Comparison of ENCODE assay signal across 27 mouse cellular contexts in genomic region chr16:89739559-89739958, GRCm38 (mm10).
DNase-seq lines count a peak whose midpoint lies in the region; ATAC-seq lines count a peak whose summit lies in the region.
"Had no signal": no experiment of that assay in that cellular context is flagged by ENCODE, and none has a peak within 500 bp of the region (broad histone marks: within the 10 kb centered on the region; RNA-seq: fewer than 3 reads in every experiment).

No protein-coding gene starts in this region.

- 0 out of 2 replicates have a peak, but pooled peaks cover 5% of the 10 kb centered on the region for H3K9me3 ChIP-seq in midbrain, embryonic 10.5 days (replicated peaks)
- H3K9me3 ChIP-seq in midbrain, embryonic 14.5 days (ENCODE audit: control insufficient read depth, low read length), result no peaks in the 10 kb centered on the region
- H3K9me3 ChIP-seq in midbrain, embryonic 12.5 days, result no peaks in the 10 kb centered on the region
- no peaks in the 10 kb centered on the region for H3K9me3 ChIP-seq in midbrain, embryonic 16.5 days (replicated peaks; ENCODE audit: control insufficient read depth, low read length, poor library complexity, severe bottlenecking)
- H3K9me3 ChIP-seq: embryonic facial prominence, embryonic 12.5 days; embryonic facial prominence, embryonic 15.5 days; forebrain, embryonic 13.5 days; heart, embryonic 12.5 days; heart, embryonic 15.5 days; hindbrain, embryonic 12.5 days had no signal

- no peak overlapping the region for H3K4me2 ChIP-seq in midbrain, embryonic 14.5 days (ENCODE audit: low read length)
- H3K4me2 ChIP-seq in midbrain, embryonic 12.5 days (replicated peaks), result no peak overlapping the region
- no peak overlapping the region for H3K4me2 ChIP-seq in midbrain, embryonic 16.5 days (ENCODE audit: low read length)
- H3K4me2 ChIP-seq: embryonic facial prominence, embryonic 12.5 days; embryonic facial prominence, embryonic 15.5 days; forebrain, embryonic 13.5 days; heart, embryonic 12.5 days; heart, embryonic 15.5 days; hindbrain, embryonic 12.5 days had no signal

- no peaks in the 10 kb centered on the region for H3K36me3 ChIP-seq in midbrain, embryonic 10.5 days
- H3K36me3 ChIP-seq in midbrain, embryonic 14.5 days (ENCODE audit: control insufficient read depth, insufficient read depth, low read length), result no peaks in the 10 kb centered on the region
- no peaks in the 10 kb centered on the region for H3K36me3 ChIP-seq in midbrain, embryonic 12.5 days
- no peaks in the 10 kb centered on the region for H3K36me3 ChIP-seq in midbrain, embryonic 16.5 days (ENCODE audit: control insufficient read depth, insufficient read depth, low read length)
- H3K36me3 ChIP-seq: embryonic facial prominence, embryonic 12.5 days; embryonic facial prominence, embryonic 15.5 days; G1E; heart, embryonic 12.5 days; heart, embryonic 15.5 days; hindbrain, embryonic 12.5 days had no signal

- intact Hi-C loops in heart, postnatal 36 days (cut with DNase I), result no loop called here

- H3K27me3 ChIP-seq in midbrain, embryonic 10.5 days (ENCODE audit: low read depth, poor library complexity, severe bottlenecking), result peaks cover 31% of the 10 kb centered on the region
- H3K27me3 ChIP-seq in midbrain, embryonic 14.5 days (ENCODE audit: control insufficient read depth, insufficient read depth, low read length), result no peaks in the 10 kb centered on the region
- H3K27me3 ChIP-seq in midbrain, embryonic 12.5 days, result peaks cover 7% of the 10 kb centered on the region
- H3K27me3 ChIP-seq in midbrain, embryonic 16.5 days (ENCODE audit: control insufficient read depth, insufficient read depth, low read depth, low read length), result no peaks in the 10 kb centered on the region
- H3K27me3 ChIP-seq: CH12.LX; embryonic facial prominence, embryonic 12.5 days; embryonic facial prominence, embryonic 15.5 days; forebrain, embryonic 13.5 days; heart, embryonic 12.5 days; heart, embryonic 15.5 days; hindbrain, embryonic 12.5 days; Patski had no signal

- H3K4me3 ChIP-seq in midbrain, embryonic 10.5 days, result no peak overlapping the region
- H3K4me3 ChIP-seq in midbrain, embryonic 14.5 days (replicated peaks; ENCODE audit: low read depth, low read length), result no peak overlapping the region
- no peak overlapping the region for H3K4me3 ChIP-seq in midbrain, embryonic 12.5 days
- H3K4me3 ChIP-seq in midbrain, embryonic 16.5 days (ENCODE audit: low read depth, low read length), result no peak overlapping the region
- H3K4me3 ChIP-seq: embryonic facial prominence, embryonic 12.5 days; embryonic facial prominence, embryonic 15.5 days; forebrain, embryonic 13.5 days; gastrocnemius, adult 2 months; heart, embryonic 12.5 days; heart, embryonic 15.5 days; hindbrain, embryonic 12.5 days had no signal

- peaks cover 24% of the 10 kb centered on the region for H3K4me1 ChIP-seq in midbrain, embryonic 10.5 days
- H3K4me1 ChIP-seq in midbrain, embryonic 14.5 days (ENCODE audit: control insufficient read depth, insufficient read depth, low read length), result no peaks in the 10 kb centered on the region
- peaks cover 9% of the 10 kb centered on the region; the same call in 1 of the 2 replicates for H3K4me1 ChIP-seq in midbrain, embryonic 12.5 days
- H3K4me1 ChIP-seq in midbrain, embryonic 16.5 days (ENCODE audit: control insufficient read depth, insufficient read depth, low read length), result no peaks in the 10 kb centered on the region; the same call in 1 of the 2 replicates
- H3K4me1 ChIP-seq: embryonic facial prominence, embryonic 12.5 days; embryonic facial prominence, embryonic 15.5 days; heart, embryonic 15.5 days had no signal

- WGBS in midbrain, embryonic 10.5 days, result 59% methylated on average over 2 of the region's 2 CpGs
- 51% methylated on average over 2 of the region's 2 CpGs for WGBS in midbrain, embryonic 14.5 days
- WGBS in midbrain, embryonic 12.5 days, result 49% methylated on average over 2 of the region's 2 CpGs
- WGBS in midbrain, embryonic 16.5 days, result 46% methylated on average over 2 of the region's 2 CpGs

- ATAC-seq in midbrain, embryonic 14.5 days (ENCODE audit: low FRiP score, low TSS enrichment), result no peak; the same call in 1 of the 2 replicates
- ATAC-seq in midbrain, embryonic 12.5 days (ENCODE audit: low FRiP score, low read depth), result peak; percentile 25; the same call in 1 of the 2 replicates
- peak; percentile 32; the same call in 1 of the 2 replicates for ATAC-seq in midbrain, embryonic 16.5 days
- ATAC-seq: forebrain, embryonic 13.5 days; forebrain, postnatal 0 days; Patski had no signal

- DNase-seq in heart, adult 11 months, result peak; percentile 42
- no peak for DNase-seq in heart, postnatal 36 days
- DNase-seq in midbrain, embryonic 10.5 days (ENCODE audit: low spot score), result no peak
- no peak for DNase-seq in midbrain, embryonic 14.5 days
- DNase-seq in cerebellum, postnatal 4 days (ENCODE audit: low spot score in 2 of 2), result no peak
- DNase-seq: adrenal gland, postnatal 10 days; adrenal gland, postnatal 36 days; B cell, adult 2 months; cerebellum, adult 18-20 months; cerebellum, adult 9-10 months; forebrain, postnatal 0 days; gastrocnemius, adult 2 months; gastrocnemius, postnatal 14 days; heart, adult 18-20 months; heart, postnatal 10 days; heart, postnatal 4 days had no signal

- H3K9ac ChIP-seq in midbrain, embryonic 14.5 days (replicated peaks; ENCODE audit: low read length), result no peak overlapping the region
- H3K9ac ChIP-seq in midbrain, embryonic 12.5 days (replicated peaks), result no peak overlapping the region
- H3K9ac ChIP-seq in midbrain, embryonic 16.5 days (ENCODE audit: low read depth, low read length), result no peak overlapping the region
- H3K9ac ChIP-seq: embryonic facial prominence, embryonic 12.5 days; embryonic facial prominence, embryonic 15.5 days; forebrain, embryonic 13.5 days; forebrain, postnatal 0 days; heart, embryonic 12.5 days; heart, embryonic 15.5 days; hindbrain, embryonic 12.5 days had no signal

- peak overlapping the region; percentile 62 for H3K27ac ChIP-seq in midbrain, embryonic 10.5 days (replicated peaks)
- no peak overlapping the region for H3K27ac ChIP-seq in midbrain, embryonic 14.5 days (replicated peaks; ENCODE audit: low read depth, low read length)
- H3K27ac ChIP-seq in midbrain, embryonic 12.5 days (replicated peaks), result peak overlapping the region; percentile 39; the same call in 1 of the 2 replicates
- H3K27ac ChIP-seq in midbrain, embryonic 16.5 days (ENCODE audit: low read length), result no peak overlapping the region
- H3K27ac ChIP-seq: embryonic facial prominence, embryonic 12.5 days; embryonic facial prominence, embryonic 15.5 days; forebrain, embryonic 13.5 days; gastrocnemius, adult 2 months; heart, embryonic 15.5 days; hindbrain, embryonic 12.5 days had no signal

Comparison
In these comparisons a context has a peak if more than half of its experiments do, and no peak if none do; other contexts are left out.
1. H3K27ac ChIP-seq: peak in midbrain, embryonic 10.5 days (single experiment) and midbrain, embryonic 12.5 days (single experiment); none in midbrain, embryonic 14.5 days (single experiment) and midbrain, embryonic 16.5 days (single experiment).